Mouse (Mus musculus) erythroid progenitor cell, adult 5-6 weeks (primary cell): Measurements from ENCODE around the gene Eif3k. TPM values are rescaled to one million over a fixed set of nuclear protein-coding genes. Genes with fewer than 3 reads are reported as not detected.

Experiments used
- total RNA-seq, 2 experiments: library from RNA; stranded (forward) in 1 of 2; stranded (reverse) in 1 of 2; fragments of 150-400 nt in 1 of 2; fragments of 186-747, 209-891 nt in 1 of 2; gene quantifications; 2 replicates each; pipeline versions ENCODE4 v1.2.3 to v1.2.4; 2015 to 2017; ENCODE audit warnings: low replicate concordance in 2 of 2

The Eif3k gene
- total RNA-seq, 2 experiments from 2014 or later, result 81.5 to 83.8 TPM

Other genes starting within 250 kb of the Eif3k start
- 12.6 and 27.2 TPM in 2 replicates for gene Mrps12, start 240.0 kb downstream of the Eif3k start, total RNA-seq (2015; ENCODE audit: low replicate concordance)
- gene Mrps12, start 240.0 kb downstream of the Eif3k start, total RNA-seq (2017; ENCODE audit: low replicate concordance), result 16.2 and 17.5 TPM in 2 replicates
- gene Sars2, start 239.9 kb downstream of the Eif3k start, total RNA-seq (2015; ENCODE audit: low replicate concordance), result 1.3 and 6.1 TPM in 2 replicates
- 0.39 and 4.4 TPM in 2 replicates for gene Sars2, start 239.9 kb downstream of the Eif3k start, total RNA-seq (2017; ENCODE audit: low replicate concordance)
- not detected in 2 replicates for gene Ccer2, start 225.7 kb downstream of the Eif3k start, total RNA-seq (2015; ENCODE audit: low replicate concordance)
- not detected in 2 replicates for gene Ccer2, start 225.7 kb downstream of the Eif3k start, total RNA-seq (2017; ENCODE audit: low replicate concordance)
- gene Sirt2, start 215.1 kb downstream of the Eif3k start, total RNA-seq (2015; ENCODE audit: low replicate concordance), result 38.9 and 40.2 TPM in 2 replicates
- 3.6 and 14.5 TPM in 2 replicates for gene Sirt2, start 215.1 kb downstream of the Eif3k start, total RNA-seq (2017; ENCODE audit: low replicate concordance)
- 8.3 and 12.2 TPM in 2 replicates for gene Nfkbib, start 214.4 kb downstream of the Eif3k start, total RNA-seq (2015; ENCODE audit: low replicate concordance)
- 4.8 and 5.5 TPM in 2 replicates for gene Nfkbib, start 214.4 kb downstream of the Eif3k start, total RNA-seq (2017; ENCODE audit: low replicate concordance)
- 4.3 and 8.8 TPM in 2 replicates for gene Rinl, start 192.9 kb downstream of the Eif3k start, total RNA-seq (2015; ENCODE audit: low replicate concordance)
- 5.4 and 19.4 TPM in 2 replicates for gene Rinl, start 192.9 kb downstream of the Eif3k start, total RNA-seq (2017; ENCODE audit: low replicate concordance)
- gene Hnrnpl, start 173.3 kb downstream of the Eif3k start, total RNA-seq (2015; ENCODE audit: low replicate concordance), result 215 and 258 TPM in 2 replicates
- 202 and 252 TPM in 2 replicates for gene Hnrnpl, start 173.3 kb downstream of the Eif3k start, total RNA-seq (2017; ENCODE audit: low replicate concordance)
- gene Ech1, start 156.6 kb downstream of the Eif3k start, total RNA-seq (2015; ENCODE audit: low replicate concordance), result 34.2 and 61.2 TPM in 2 replicates
- gene Ech1, start 156.6 kb downstream of the Eif3k start, total RNA-seq (2017; ENCODE audit: low replicate concordance), result 10.6 and 14.1 TPM in 2 replicates
- not detected in 2 replicates for gene Lgals4, start 148.0 kb downstream of the Eif3k start, total RNA-seq (2015; ENCODE audit: low replicate concordance)
- 0.91 and 1.5 TPM in 2 replicates for gene Lgals4, start 148.0 kb downstream of the Eif3k start, total RNA-seq (2017; ENCODE audit: low replicate concordance)
- not detected in 2 replicates for gene Lgals7, start 118.0 kb downstream of the Eif3k start, total RNA-seq (2015; ENCODE audit: low replicate concordance)
- gene Lgals7, start 118.0 kb downstream of the Eif3k start, total RNA-seq (2017; ENCODE audit: low replicate concordance), result not detected in 2 replicates
- not detected in 2 replicates for gene Capn12, start 100.4 kb downstream of the Eif3k start, total RNA-seq (2015; ENCODE audit: low replicate concordance)
- 1.2 TPM in 1 of 2 replicates, not detected in the other for gene Capn12, start 100.4 kb downstream of the Eif3k start, total RNA-seq (2017; ENCODE audit: low replicate concordance)
- gene Actn4, start 19.5 kb downstream of the Eif3k start, total RNA-seq (2015; ENCODE audit: low replicate concordance), result 170 and 189 TPM in 2 replicates
- 173 and 197 TPM in 2 replicates for gene Actn4, start 19.5 kb downstream of the Eif3k start, total RNA-seq (2017; ENCODE audit: low replicate concordance)
- 13.0 and 23.1 TPM in 2 replicates for gene Map4k1, start 186 bp upstream of the Eif3k start, total RNA-seq (2015; ENCODE audit: low replicate concordance)
- gene Map4k1, start 186 bp upstream of the Eif3k start, total RNA-seq (2017; ENCODE audit: low replicate concordance), result 7.3 and 7.9 TPM in 2 replicates
- under 0.01 TPM in 1 of 2 replicates, not detected in the other for gene Ryr1, start 143.3 kb upstream of the Eif3k start, total RNA-seq (2015; ENCODE audit: low replicate concordance)
- not detected in 2 replicates for gene Ryr1, start 143.3 kb upstream of the Eif3k start, total RNA-seq (2017; ENCODE audit: low replicate concordance)
- 3.4 and 7.2 TPM in 2 replicates for gene Rasgrp4, start 153.0 kb upstream of the Eif3k start, total RNA-seq (2015; ENCODE audit: low replicate concordance)
- 1.9 and 3.5 TPM in 2 replicates for gene Rasgrp4, start 153.0 kb upstream of the Eif3k start, total RNA-seq (2017; ENCODE audit: low replicate concordance)
- 6.3 and 13.3 TPM in 2 replicates for gene Fam98c, start 174.4 kb upstream of the Eif3k start, total RNA-seq (2015; ENCODE audit: low replicate concordance)
- gene Fam98c, start 174.4 kb upstream of the Eif3k start, total RNA-seq (2017; ENCODE audit: low replicate concordance), result 2.2 and 2.7 TPM in 2 replicates
- gene Ggn, start 188.3 kb upstream of the Eif3k start, total RNA-seq (2015; ENCODE audit: low replicate concordance), result not detected in 2 replicates
- gene Ggn, start 188.3 kb upstream of the Eif3k start, total RNA-seq (2017; ENCODE audit: low replicate concordance), result not detected in 2 replicates
- gene Spred3, start 188.5 kb upstream of the Eif3k start, total RNA-seq (2015; ENCODE audit: low replicate concordance), result 0.72 and 3.4 TPM in 2 replicates
- 1.3 and 3.0 TPM in 2 replicates for gene Spred3, start 188.5 kb upstream of the Eif3k start, total RNA-seq (2017; ENCODE audit: low replicate concordance)
- 85.4 and 103 TPM in 2 replicates for gene Psmd8, start 198.8 kb upstream of the Eif3k start, total RNA-seq (2015; ENCODE audit: low replicate concordance)
- gene Psmd8, start 198.8 kb upstream of the Eif3k start, total RNA-seq (2017; ENCODE audit: low replicate concordance), result 66.3 and 68.3 TPM in 2 replicates
- gene Catsperg1, start 232.2 kb upstream of the Eif3k start, total RNA-seq (2015; ENCODE audit: low replicate concordance), result not detected in 2 replicates
- not detected in 2 replicates for gene Catsperg1, start 232.2 kb upstream of the Eif3k start, total RNA-seq (2017; ENCODE audit: low replicate concordance)